Mouse (Mus musculus) lung, embryonic 16.5 days (tissue): ENCODE data around the gene Ranbp9. TPM values are rescaled to one million over a fixed set of nuclear protein-coding genes. Genes with fewer than 3 reads are reported as not detected.

Experiments
- polyA plus RNA-seq: library from polyadenylated mRNA; unstranded; fragments of >200 nt; fragmentation: Nextera tagmentation; extraction: Ambion mirVana; gene quantifications from 2 replicates; pipeline ENCODE4 v1.2.1, GENCODE M21; 2015

The Ranbp9 gene
- polyA plus RNA-seq, 1 experiment from 2014 or later: 8.8 TPM

Other genes starting within 250 kb of the Ranbp9 start
- gene Gfod1, start 177.1 kb downstream of the Ranbp9 start, polyA plus RNA-seq: 0.89 and 1.2 TPM in 2 replicates
- 22.3 and 24.9 TPM in 2 replicates for gene Sirt5, start 115.8 kb downstream of the Ranbp9 start, polyA plus RNA-seq
- gene Nol7, start 82.9 kb downstream of the Ranbp9 start, polyA plus RNA-seq: 130 and 132 TPM in 2 replicates
- 15.9 and 16.4 TPM in 2 replicates for gene Mcur1, start 78.9 kb upstream of the Ranbp9 start, polyA plus RNA-seq
- gene Rnf182, start 134.4 kb upstream of the Ranbp9 start, polyA plus RNA-seq: 3.6 and 4.3 TPM in 2 replicates